Mouse (Mus musculus): ENCODE measurements around the gene Plch2. TPM values are rescaled to one million over a fixed set of nuclear protein-coding genes. Genes with fewer than 3 reads are reported as not detected.
"Not testable (repeated sequence)": the region's sequence is repeated elsewhere in the genome, so short reads cannot be mapped to it uniquely, and the experiment has no call there.

Gene Plch2
- under 1 TPM; 0.27 to 0.79 TPM for total RNA-seq (2021)
- long read RNA-seq, experiment 1, result 0 reads
- long read RNA-seq, experiment 2, partial matches to known transcripts, result 0 of 1 reads
- long read RNA-seq, experiment 2, other reads (novel, unspliced or antisense), result 1 of 1 reads

DNA sequence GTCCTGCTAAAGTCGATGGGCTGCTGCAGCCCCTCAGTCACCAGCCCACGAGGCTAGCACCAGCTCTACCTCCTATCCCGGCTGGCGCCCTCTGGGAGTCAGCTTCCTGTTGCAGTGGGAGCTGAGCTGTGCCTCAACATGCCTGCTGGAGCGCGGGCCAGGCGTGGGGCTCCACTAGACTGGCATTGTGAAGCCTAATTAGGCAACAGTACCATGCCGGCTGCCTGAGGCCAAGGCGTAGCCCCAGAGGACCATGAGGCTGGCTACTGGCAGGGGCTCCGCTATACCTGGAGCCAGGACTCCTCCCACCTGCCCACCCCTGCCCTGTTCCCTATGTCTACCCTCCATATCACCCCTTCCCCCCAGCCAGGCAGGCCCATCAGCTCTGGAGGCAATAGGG lies at the start of gene Plch2:
Gene Plch2 (minus strand): TSS at position 61 of the 400 bp plus-strand sequence.
- DNase-seq, result peak; percentile 33

DNA sequence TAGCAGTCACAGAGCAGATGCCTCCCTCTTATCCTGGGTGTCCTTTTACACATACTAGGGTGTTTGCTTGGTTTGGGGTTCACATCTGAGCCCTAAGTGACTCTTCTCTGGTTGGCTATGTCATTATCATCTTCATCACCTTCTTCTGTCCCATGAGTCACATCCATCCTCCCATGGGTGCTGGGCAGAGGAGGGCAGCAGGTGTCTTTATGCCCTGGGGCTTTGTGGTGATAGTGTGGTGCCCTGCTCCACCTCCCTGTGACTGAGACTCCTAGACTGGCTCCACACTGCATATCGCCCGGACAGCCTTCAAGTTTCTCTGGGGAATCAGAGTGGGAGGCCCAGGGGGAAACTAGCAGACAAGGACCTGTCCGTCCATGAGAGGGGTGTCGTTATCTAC lies 42.0 kb upstream of the Plch2 start:
- DNase-seq, result no peak

DNA sequence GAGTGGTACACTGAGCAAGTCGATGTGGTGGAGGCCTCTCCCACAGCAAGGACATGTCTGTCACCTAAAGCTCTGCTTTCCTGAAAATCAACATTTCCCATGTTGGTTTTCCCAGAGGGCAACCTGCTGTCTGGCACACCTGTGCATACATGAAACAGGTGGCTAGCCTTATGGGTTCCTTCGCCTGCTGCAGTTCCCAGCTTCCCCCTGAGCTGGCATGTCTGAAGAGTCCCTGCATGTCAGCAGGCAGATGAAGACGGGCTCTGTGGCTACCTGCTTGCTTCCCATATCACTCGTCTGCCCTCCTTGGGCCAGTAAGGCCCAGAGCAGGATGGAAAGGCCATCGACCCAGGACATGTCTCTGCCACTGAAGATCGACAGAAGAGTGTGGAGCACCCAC lies 40.9 kb upstream of the Plch2 start:
- DNase-seq, result no peak

DNA sequence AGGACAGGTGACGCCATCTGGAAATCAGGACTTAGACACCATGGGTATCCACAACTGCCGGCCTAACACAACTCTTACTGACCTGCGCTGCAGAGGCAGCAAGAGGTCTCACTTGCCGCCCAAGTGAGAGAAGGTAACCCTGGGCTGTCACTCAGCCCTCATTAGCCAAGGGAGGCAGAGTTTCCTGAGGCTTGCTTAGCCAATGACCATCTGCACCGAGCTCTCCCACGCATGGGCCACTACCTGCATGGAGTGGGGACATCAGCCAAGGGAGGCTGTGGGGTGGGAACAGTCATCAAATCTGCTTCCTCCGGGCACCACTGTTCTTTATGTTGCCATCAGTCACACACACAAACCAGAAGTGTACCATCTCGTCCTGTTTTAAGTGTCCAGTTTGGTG lies 39.4 kb upstream of the Plch2 start:
- DNase-seq, result no peak

DNA sequence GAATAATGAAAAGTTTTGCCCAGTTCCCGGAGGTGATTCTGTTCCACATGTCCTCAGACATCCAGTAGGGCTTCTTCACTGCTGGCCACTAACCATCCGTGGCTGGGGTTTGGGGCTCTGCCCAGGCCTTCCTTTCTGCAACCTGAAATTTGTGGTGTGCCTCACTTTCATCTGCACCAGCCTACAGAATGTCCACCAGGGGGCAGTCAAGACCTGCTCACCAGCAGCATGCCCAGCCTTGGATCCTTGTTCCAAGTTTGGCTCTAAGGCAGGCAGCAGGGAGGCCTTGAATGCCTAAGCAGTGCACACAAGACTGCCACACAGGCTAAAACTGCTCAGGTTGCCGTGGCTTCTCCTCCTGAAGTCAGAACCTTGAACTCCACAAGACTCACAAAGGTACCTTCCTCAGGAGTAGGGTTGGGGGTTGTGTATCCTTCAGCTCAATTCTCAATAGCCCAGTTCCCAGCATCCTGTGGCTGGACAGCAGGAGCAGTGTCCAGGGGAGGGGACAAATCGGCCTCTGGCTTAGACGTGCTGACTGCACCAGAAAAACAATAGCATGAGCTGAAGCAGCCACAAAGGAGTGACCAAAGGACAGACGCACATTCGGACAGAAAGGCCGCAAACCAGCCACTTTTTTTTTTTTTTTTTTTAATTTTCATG lies 38.8 kb upstream of the Plch2 start:
- peak; percentile 91 for DNase-seq

DNA sequence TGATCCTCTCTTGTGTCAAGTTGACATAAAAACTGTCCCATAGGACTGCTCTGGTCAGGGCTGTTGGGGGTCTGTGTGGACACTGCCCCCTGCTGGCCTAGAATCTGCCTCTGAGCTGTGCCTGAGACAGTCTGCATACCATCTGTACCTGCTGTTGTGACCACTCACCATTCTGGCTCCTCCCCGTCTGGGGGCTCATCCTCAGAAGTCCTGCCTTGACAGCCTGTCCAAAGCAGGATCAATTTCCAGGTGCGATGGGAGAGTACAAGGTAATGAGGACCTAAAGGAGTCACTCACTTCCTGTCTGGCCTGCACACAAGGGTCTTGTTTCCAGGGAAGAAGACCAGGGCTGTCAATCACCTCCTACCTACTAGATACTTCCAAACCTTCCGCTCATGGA lies 38.0 kb upstream of the Plch2 start:
- peak; percentile 67 for DNase-seq

DNA sequence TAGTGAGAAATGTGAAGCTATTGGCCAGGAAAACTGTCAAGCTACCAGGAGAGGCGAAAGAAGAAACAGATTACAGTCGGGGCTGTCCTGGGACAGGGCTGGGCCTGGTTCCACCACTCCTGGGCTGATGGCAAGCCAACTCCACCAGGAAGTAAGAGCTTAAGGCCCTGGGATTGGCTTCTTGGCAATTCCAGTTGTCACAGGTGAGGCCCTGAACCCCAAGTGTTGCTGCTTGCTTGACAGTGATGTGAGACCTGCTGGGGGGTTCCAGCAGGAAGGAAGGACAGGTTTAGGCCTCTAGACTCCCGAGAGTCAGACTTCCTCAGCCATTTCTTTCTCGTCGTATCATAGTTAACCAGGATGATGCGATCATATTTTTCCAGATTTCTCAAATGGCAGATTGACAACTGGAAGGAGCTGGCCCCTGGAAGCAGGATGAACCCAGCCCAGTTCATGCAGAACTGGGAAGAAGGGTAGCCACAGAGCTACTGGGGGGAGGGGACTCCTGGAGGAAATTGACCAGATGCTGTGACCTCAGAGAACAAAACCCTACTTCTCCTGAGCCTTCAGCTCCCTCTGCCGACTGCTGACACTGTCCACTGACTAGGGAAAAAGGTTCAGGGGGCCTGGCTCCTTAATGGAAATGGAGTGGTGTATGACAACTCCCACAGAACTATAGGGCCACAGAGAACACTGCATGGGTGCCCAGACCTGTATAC lies 37.0 kb upstream of the Plch2 start:
- no peak for DNase-seq

DNA sequence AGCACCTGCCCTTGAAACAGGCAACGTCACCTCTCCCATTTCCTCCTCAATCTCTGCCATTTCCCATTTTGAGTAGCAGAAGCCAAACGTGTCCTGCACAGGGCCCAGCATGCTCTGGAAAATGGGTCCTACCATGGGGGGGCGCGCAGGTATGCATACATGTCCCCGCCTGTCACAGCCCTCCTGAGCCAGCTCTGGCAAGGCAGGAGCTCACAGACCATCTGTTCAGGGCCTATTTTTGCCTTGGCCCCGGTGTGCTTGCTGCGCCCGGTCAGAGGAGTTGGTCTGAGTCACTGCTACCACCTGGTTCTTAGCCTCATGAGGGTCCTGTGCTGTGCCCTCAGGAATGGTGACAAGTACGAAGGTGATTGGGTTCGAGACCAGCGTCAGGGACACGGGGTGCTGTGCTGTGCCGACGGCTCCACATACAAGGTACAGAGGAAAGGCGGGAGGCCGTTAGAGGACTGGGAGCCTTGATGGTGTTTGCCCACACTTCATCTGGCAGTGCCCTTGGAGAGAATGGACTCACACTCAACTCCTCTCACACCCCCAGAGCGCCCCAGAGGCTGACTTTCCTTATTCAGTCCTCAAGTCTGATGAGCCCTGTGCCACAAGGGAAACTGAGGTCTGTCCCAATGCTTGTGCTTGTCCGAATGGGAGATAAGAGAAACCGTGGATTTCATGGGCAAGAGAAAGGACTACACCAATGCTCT lies 36.3 kb upstream of the Plch2 start:
- DNase-seq, result no peak

DNA sequence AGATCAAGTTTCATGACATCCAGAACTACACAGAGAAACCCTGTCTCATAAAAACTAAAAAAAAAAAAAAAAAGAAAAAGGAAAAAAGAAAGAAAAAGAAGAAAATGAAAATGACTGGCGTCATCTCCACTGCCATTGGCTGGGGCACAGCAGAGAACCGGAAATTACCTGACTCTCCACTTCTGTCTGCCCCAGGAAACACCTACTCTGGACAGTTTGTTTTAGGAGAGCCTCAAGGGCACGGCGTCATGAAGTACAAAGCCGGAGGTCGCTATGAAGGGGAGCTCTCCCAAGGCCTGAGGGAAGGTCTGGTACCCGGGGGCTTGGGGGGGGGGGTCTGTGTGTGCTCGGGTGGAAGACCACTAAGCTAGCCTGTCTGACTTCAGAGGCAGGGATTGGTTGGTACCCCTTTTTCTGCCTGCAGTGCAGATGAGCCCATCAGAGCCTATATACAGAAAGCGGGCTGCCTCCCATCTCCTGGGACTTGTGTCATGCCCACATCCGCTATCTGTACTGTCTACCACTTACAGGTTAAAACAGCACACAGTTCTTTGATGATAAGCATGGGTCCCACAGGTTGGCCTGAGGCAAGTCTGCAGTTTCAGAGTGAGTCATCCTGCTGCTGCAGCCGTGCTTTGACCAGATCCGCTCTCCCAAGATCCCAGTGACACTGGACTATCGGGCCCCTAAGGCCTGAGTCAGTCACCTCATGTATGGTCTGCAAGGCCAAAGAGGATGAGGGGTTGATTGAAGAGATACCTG lies 34.3 kb upstream of the Plch2 start:
- DNase-seq, result no peak

DNA sequence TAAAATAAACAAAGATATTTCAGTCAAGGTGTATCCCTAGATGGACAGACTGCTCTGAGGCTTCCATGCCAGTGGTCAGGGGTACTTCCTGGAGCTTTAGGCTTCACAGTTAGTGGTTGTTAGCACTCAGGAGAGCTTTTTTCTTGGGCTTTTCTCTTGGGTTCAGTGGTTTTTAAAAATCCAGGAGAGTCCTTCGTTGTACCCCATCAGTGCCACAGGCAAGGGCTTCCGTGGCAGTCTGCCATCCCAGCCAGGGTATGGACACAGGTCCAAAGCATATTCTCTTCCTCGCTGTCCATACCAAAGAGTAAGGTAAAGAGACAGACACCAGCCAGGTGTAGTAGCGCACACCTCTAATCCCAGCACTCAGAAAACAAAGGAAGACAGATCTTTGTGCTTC lies 33.6 kb upstream of the Plch2 start:
- DNase-seq, result no peak

DNA sequence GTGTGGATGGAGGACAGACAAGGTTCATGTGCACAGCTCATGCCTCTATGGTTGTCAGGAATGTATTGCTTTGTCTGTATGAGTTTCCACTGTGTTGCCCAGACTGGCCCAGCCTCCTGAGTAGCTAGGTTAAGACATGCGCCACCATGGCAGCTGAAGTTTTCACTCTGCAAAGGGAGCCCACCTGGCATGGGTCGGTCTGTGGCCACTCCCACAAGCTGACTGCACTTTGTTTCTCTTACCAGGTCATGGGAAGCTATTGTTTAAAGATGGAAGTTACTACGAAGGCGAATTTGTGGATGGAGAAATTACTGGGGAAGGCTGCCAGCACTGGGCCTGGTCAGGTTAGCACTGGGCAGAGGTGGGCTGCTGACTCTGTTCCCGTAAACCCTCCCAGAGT lies 32.7 kb upstream of the Plch2 start:
- no peak for DNase-seq

DNA sequence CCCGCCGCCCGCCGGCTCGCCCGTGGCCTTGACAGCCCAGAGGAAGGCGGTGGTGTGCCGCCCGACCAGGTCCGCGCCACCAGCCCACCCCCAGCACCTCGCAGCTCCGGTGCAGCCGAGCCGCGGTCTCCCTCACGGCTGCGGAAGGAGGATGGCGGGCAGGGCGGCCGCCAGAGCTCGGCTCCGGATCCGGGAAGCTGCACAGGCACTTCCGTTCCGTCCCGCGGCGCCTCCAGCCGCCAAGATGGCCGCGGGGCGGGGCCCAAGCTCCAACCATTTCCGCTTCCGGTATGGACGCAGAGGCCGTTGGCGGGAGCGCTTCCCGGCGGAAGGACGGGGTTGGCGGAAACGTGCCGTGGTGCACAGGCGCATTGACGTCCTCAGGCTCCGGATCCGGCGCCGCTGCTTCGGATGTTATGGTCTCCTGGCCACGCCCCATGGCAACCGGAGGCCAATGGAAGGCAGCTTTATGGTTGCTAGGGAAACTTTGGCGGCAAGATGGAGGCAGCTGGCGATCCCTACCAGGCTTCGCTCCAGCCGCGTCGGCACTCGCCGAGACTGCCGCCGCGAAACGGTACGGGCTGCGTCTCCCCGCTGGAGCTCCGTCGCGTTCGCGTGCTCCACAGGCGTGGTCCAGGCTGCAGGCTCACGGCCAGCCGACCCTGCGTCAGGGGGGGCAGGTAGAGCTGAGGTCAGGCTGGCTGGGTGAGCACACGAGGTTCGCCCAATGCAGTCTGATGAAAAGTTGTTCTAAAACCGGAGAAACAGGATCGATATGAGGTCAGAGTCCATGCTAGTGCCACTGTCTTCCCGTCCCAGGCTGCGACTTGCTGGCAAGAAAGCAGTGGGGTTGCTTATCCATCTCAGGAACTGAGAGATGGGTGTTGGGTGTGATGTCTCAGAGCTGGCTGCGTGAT lies 29.8 kb upstream of the Plch2 start, which contains the start of the genes Rer1 and Morn1:
Gene Rer1 (minus strand): TSS at position 275 of the 917 bp plus-strand sequence.
Gene Morn1 (plus strand): TSS at position 470 of the 917 bp plus-strand sequence.
- DNase-seq, result peak; percentile 100

DNA sequence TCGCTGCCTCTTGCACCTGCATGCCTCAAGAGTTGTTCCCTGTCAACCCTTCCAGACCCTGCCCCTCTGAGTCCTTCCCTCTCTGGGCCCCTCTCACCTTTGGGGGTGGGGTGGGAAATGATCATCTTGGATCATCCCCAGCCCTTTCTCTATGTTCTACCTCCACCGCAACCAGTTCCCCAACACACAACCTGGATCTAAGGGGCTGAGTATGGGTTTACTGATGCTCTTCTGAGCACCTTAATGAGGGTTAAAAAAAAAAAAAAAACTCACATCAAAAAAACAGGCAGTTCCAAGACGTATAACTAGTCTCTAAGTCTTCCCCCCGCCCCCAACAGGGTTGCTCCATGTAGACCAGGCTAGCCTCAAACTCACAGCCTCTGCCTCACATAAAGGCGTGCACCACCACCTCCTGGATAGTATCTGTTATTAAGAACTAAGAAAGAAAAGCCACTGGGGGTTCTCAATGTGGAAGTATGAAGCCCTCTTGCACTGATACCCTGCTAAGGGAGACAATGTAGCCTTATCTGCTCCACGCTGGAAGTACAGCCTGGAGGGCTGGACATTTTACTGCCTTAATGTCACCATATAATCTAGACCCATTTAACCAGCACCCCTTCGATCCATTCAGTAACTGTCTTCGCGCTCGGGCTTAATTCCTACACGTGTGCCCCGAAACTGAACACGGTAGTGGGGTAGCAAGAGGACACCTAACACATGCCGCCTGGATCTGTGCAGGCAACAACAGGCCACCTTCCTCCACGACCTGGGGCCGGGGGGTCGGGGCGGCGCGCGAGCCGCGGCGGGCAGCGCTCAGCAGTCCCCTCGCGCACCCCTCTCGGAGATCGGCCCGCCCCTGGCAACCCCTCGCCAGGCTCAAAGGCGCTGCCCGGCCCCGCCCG lies 28.9 kb upstream of the Plch2 start:
- no peak for DNase-seq

DNA sequence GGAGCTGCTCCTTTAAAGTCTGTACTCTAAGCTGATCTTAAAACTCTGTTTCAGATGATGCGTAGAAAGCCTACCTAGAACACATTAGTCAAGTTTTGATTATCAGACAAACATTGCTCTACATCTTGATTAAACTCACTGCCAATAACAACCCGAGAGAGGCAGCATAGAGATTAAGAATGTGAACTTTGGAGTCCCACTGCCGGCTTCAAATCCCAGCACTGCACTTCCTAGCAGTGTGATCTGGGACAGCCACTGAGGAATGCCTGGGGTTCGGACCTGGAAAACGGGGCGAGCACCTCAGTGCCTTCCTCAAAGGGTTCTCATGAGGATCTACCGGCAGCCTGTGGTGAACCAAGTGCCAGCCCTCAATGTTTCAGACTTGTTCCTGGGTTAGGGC lies 27.8 kb upstream of the Plch2 start:
- no peak for DNase-seq

DNA sequence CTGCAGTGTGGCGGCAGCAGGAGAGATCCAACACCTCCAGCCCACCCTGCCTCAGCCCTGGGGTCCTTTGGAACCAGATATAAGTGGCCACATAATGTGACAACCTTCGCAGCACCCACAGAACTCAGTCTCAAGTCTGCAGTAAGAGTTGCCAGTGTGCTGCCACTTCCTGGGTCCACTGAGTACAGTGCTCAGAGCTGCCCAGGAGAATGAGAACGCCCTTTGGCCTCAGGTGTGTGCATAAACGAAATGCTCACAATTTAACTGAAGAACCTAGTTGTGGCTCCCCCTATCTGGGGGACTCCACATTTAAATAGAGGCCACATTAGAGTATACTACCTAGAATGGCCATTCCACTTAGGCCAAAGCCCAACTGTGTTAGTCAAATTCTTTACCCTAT lies 27.0 kb upstream of the Plch2 start:
- no peak for DNase-seq

DNA sequence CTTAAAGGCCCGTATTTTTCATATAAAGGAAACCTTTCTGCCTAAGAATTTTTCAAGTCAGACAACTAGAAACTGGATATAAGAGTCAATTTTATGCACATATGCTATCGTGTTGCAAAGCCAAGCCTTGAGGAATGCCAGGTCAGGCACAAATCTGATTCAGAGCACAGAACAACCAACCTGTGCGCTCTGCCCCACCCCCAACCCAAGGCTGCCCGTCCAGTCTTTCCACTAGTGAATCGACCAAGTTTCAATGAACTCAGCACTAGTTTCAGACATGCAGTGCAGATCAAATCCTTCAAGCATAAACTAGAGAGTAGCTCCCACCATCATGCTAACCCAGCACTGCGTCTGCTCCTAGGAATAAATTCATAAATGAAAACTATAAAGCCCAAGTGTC lies 23.1 kb upstream of the Plch2 start:
- DNase-seq, result no peak

DNA sequence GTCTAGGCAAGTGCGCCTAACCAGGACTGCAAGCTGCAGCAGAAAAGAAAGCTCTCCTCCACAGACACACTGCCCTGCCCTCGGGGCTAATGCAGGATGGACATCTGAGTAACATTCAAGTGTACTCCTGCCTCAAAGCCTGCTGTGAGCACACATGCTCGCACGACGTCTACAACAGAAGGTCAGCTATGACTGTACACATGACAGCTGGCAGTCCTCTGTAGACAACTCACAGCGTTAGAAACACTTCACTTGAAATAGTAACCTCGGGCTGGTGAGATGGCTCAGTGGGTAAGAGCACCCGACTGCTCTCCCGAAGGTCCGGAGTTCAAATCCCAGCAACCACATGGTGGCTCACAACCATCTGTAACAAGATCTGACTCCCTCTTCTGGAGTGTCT lies 22.2 kb upstream of the Plch2 start:
- DNase-seq, result not testable (repeated sequence)

DNA sequence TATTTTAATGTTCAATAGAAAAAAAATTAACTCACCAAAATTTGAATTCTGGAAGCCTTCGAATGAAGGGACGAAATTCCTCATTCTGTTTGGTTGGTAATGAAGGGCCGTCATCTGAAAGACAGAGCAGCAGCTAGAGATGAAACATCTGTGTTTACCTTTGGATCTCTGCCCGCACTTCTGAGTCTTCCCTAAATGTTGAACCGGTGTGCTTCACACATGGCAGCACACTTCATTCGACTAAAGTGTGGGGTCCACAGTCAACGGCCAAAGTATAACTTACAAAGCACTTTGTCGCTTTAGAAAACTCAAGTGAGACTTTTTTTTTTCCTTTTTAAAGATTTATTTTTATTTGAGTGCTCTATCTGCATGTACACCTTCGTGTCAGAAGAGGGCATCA lies 20.1 kb upstream of the Plch2 start:
- DNase-seq, result no peak

DNA sequence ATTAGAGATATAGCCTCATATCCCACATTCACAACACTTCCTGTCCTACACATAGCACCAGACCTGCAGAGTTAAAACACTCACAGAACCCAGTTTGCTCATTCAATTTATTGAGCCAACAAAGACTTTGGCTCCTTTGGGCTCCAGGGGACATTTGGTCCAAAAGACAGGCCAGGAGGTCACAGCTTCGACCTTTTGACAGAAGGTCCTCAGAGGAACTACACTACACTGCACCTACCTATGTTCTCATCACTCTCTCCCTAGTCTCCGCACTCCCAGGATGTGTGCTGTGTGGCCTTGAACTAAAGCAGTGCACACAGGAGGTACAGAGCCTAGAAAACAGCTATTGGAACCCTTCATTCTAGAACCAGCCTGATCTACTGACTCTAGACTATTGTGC lies 19.2 kb upstream of the Plch2 start:
- no peak for DNase-seq

DNA sequence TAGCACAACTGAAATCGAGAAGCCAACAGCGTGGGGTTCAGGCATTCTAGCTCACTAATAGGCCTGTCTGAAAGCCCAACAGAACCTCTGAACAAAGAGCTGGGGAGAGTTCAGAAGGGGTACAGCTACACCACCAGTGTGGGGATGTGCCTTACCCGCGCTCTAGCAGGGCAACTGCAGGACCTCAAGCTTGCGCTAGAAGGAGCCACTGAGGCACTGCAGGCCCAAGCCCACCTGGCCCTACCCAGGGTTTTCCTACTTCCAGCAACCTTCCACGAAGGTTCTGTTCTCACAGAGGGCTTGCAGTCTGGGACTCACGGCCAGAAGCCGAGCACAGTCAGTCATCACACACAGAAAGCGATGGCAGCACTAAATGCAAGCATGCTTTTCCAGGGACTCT lies 18.6 kb upstream of the Plch2 start:
- no peak for DNase-seq
